Mouse (Mus musculus) lung, embryonic 16.5 days (tissue): ENCODE data around the gene Arpc5. TPM values are rescaled to one million over a fixed set of nuclear protein-coding genes. Genes with fewer than 3 reads are reported as not detected.

Experiments
- ATAC-seq: fragments of 200-750 bp; cut with Nextera tagmentation; 2 replicates; pipeline ENCODE4 v1.8.0; 2017; ENCODE audit warnings: low read depth, mild to moderate bottlenecking, moderate library complexity
- H3K27ac ChIP-seq: fragments of 300-500 bp; sonication (generic); 2 replicates; pipeline ENCODE4 v1.5.1; 2014; ENCODE audit warnings: mild to moderate bottlenecking, control low read depth, low read length
- H3K27me3 ChIP-seq: fragments of 300-500 bp; sonication (generic); 2 replicates; pipeline ENCODE4 v1.6.1; 2014; ENCODE audit warnings: low read depth, low read length, mixed read lengths; ENCODE audit not compliant: control insufficient read depth, insufficient read depth
- H3K36me3 ChIP-seq: fragments of 300-500 bp; sonication (generic); 2 replicates; pipeline ENCODE4 v1.6.1; 2014; ENCODE audit warnings: low read length; ENCODE audit not compliant: control insufficient read depth, insufficient read depth
- H3K4me1 ChIP-seq: fragments of 300-500 bp; sonication (generic); replicated peaks from 2 replicates; pipeline ENCODE4 v1.6.1; 2014; ENCODE audit warnings: low read length, mixed read lengths; ENCODE audit not compliant: control insufficient read depth, insufficient read depth
- H3K4me2 ChIP-seq: fragments of 300-500 bp; sonication (generic); 2 replicates; pipeline ENCODE4 v1.6.1; 2014; ENCODE audit warnings: low read depth, low read length, control low read depth
- H3K4me3 ChIP-seq: fragments of 300-500 bp; sonication (generic); 2 replicates; pipeline ENCODE4 v1.5.1; 2014; ENCODE audit warnings: mild to moderate bottlenecking, low read length, control low read depth
- H3K9ac ChIP-seq: fragments of 300-500 bp; sonication (generic); 2 replicates; pipeline ENCODE4 v1.6.1; 2014; ENCODE audit warnings: low read length, control low read depth
- H3K9me3 ChIP-seq: fragments of 300-500 bp; sonication (generic); 2 replicates; pipeline ENCODE4 v1.6.1; 2016; ENCODE audit warnings: low read length; ENCODE audit not compliant: control insufficient read depth
- WGBS: fragments of 180-500 bp; shearing (Covaris S2); extraction: QIAGEN DNeasy Blood & Tissue Kit; methylation state at CpG from one replicate; pipeline ENCODE4 v1.1.7; 2014; 5-methylcytosine and 5-hydroxymethylcytosine counted together
- polyA plus RNA-seq: library from polyadenylated mRNA; unstranded; fragments of >200 nt; fragmentation: Nextera tagmentation; extraction: Ambion mirVana; gene quantifications from 2 replicates; pipeline ENCODE4 v1.2.1, GENCODE M21; 2015

Gene Arpc5
- polyA plus RNA-seq, 1 experiment from 2014 or later, result 285 TPM

DNA sequence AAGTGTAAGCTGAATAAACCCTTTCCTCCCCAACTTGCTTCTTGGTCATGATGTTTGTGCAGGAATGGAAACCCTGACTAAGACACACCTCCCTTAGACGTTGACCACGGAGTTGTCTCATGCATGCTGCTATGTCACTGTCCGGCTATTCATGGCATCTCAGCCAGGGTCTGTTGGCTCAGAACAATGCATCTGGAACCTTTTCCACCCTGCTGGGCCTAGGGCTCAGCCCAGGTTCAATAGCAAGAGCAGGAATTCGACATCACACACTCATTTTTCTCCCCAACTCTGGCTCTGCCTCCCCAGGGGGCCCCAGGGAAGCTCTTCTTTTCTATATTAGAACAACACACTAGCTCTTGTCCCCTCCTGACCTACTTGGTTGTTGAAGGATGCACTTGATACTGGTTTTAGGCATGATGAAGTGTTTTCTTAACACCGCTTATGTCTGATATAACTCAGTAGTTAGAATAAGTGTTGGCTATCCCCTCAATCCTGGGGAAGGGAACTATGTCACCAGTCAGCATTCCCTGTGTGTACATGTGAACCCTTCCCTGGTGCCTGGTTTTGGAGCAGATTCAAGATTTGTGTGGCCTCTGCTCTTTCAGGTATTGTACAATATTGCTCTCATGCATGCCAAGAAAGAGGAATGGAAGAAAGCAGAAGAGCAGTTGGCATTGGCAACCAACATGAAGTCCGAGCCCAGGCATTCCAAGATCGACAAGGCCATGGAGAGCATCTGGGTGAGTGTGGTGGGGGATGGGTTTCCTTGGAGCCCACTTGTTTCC is 54.8 kb downstream of the Arpc5 start:
- H3K4me3 ChIP-seq, result no peak overlapping the region
- no peak overlapping the region for H3K27ac ChIP-seq
- no peaks in the 10 kb centered on the region for H3K27me3 ChIP-seq
- H3K4me1 ChIP-seq, result no peaks in the 10 kb centered on the region
- WGBS, result 72% methylated on average over 7 of the region's 7 CpGs
- H3K9me3 ChIP-seq, result no peaks in the 10 kb centered on the region
- H3K9ac ChIP-seq, result no peak overlapping the region
- H3K36me3 ChIP-seq, result no peaks in the 10 kb centered on the region
- no peak overlapping the region for H3K4me2 ChIP-seq
- ATAC-seq, result no peak

DNA sequence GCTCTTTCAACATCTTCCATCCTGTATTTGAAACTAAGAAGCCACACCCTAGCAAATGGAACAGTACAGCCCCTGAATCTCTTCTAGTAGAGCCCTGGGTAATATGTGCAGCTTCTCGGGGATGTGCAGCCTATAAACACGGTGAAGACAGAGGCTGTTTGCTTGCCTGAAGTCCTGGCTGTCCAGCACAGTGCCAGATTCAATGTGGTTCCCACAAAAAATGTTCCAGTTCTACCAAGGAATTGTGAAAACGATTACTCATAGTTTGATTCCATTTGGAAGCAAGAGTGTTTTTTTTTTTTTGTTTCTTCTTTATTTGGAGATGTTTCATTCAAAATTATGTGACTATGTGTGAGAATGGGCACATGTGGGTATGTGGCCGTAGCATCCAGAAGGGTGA is 55.4 kb downstream of the Arpc5 start:
- Histone ChIP-seq H3K27me3 (no peaks in the 10 kb centered on the region), H3K36me3 (no peaks in the 10 kb centered on the region), H3K27ac (no peak overlapping the region), H3K9ac (no peak overlapping the region), H3K4me3 (no peak overlapping the region), H3K4me2 (no peak overlapping the region), H3K4me1 (no peaks in the 10 kb centered on the region), H3K9me3 (no peaks in the 10 kb centered on the region)
- WGBS, result 87% methylated on average over 4 of the region's 4 CpGs
- ATAC-seq, result no peak

DNA sequence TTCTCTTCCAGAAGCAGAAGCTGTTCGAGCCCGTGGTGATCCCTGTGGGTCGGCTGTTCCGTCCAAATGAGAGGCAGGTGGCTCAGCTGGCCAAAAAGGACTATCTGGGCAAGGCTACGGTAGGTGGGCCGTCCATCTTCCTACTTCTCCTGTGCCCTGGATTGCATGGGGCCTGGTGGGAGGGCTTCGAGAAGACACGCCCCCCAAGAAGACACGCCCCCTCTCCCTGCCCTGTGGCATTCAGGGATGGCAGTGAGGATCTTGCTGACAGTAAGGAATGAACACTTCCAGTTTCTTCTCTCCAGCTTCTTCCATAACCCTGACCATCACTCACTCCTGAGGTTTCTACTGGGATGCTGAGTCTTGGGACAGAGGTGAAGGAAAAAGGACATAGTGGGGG is 57.9 kb downstream of the Arpc5 start:
- Histone ChIP-seq H3K27me3 (no peaks in the 10 kb centered on the region), H3K4me2 (no peak overlapping the region), H3K9me3 (no peaks in the 10 kb centered on the region), H3K4me1 (no peaks in the 10 kb centered on the region), H3K4me3 (no peak overlapping the region), H3K27ac (no peak overlapping the region), H3K9ac (no peak overlapping the region), H3K36me3 (no peaks in the 10 kb centered on the region)
- WGBS, result 66% methylated on average over 9 of the region's 9 CpGs
- ATAC-seq, result no peak

Other genes starting within 250 kb of the Arpc5 start
- 0.25 and 0.39 TPM in 2 replicates for gene Apobec4, start 16.0 kb upstream of the Arpc5 start, polyA plus RNA-seq
- gene Rgl1, start 191 bp upstream of the Arpc5 start, polyA plus RNA-seq, result 49.1 and 53.4 TPM in 2 replicates
- 5.5 and 5.9 TPM in 2 replicates for gene Ncf2, start 33.7 kb downstream of the Arpc5 start, polyA plus RNA-seq
- 26.7 and 27.8 TPM in 2 replicates for gene Smg7, start 136.1 kb downstream of the Arpc5 start, polyA plus RNA-seq
- gene Nmnat2, start 188.5 kb downstream of the Arpc5 start, polyA plus RNA-seq, result 3.8 and 7.2 TPM in 2 replicates